In the genomic region with DNA sequence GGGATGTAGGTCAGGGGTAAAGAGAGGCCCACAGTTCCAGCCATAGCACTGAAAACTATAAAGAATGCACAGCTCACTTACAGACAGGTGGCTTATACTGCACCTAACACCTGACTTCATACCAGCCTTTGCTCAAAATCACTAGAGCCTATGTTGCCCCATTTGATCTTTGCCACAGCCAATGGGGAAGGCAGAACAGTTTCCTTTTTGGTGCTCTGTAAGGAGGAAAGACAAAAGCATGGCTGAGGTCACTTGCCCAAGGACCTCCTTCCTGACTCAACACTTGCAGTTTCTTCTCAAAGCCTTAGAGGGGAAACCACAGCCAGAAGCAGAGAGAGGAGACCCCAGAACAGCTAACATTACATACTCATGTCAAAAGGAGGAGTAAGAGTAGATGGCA, we compare ENCODE assay signal across 27 mouse cellular contexts. TPM values are rescaled to one million over a fixed set of nuclear protein-coding genes. Genes with fewer than 3 reads are reported as not detected.
A peak's percentile ranks its signal among the peaks of the same experiment; 100 is the strongest.
DNase-seq lines count a peak whose midpoint lies in the region; ATAC-seq lines count a peak whose summit lies in the region.
"Had no signal": no experiment of that assay in that cellular context is flagged by ENCODE, and none has a peak within 500 bp of the region (broad histone marks: within the 10 kb centered on the region; RNA-seq: fewer than 3 reads in every experiment).

No protein-coding gene starts in this region.

- no peak overlapping the region for H3K9ac ChIP-seq in intestine, embryonic 15.5 days
- H3K9ac ChIP-seq: embryonic facial prominence, embryonic 12.5 days; forebrain, embryonic 13.5 days; forebrain, postnatal 0 days; heart, embryonic 12.5 days; hindbrain, embryonic 14.5 days had no signal

- no peak overlapping the region for H3K27ac ChIP-seq in intestine, embryonic 15.5 days
- H3K27ac ChIP-seq: embryonic facial prominence, embryonic 12.5 days; forebrain, embryonic 13.5 days; gastrocnemius, adult 2 months; heart, adult 2 months; hindbrain, embryonic 10.5 days; hindbrain, embryonic 14.5 days had no signal

- no peaks in the 10 kb centered on the region for H3K27me3 ChIP-seq in intestine, embryonic 15.5 days (replicated peaks)
- H3K27me3 ChIP-seq: CH12.LX; embryonic facial prominence, embryonic 12.5 days; forebrain, embryonic 13.5 days; heart, embryonic 12.5 days; Patski had no signal

- no peaks in the 10 kb centered on the region for H3K36me3 ChIP-seq in intestine, embryonic 15.5 days

- no peak overlapping the region for H3K4me3 ChIP-seq in intestine, embryonic 15.5 days (replicated peaks)
- H3K4me3 ChIP-seq: embryonic facial prominence, embryonic 12.5 days; forebrain, embryonic 13.5 days; gastrocnemius, adult 2 months; heart, adult 2 months; heart, embryonic 12.5 days; hindbrain, embryonic 10.5 days had no signal

- peak; percentile 10 for DNase-seq in CD4-positive helper T cell, adult 2 months (ENCODE audit: low read depth, low spot score)
- peak; percentile 82 for DNase-seq in thymus, postnatal 0 days (ENCODE audit: low spot score)
- DNase-seq in thymus, postnatal 36 days, result peak; percentile 55 to 67
- no peak for DNase-seq in kidney, adult 9 months
- DNase-seq in right cerebral cortex, postnatal 14 days, result no peak
- DNase-seq: adrenal gland, adult 2 months; adrenal gland, postnatal 25 days; cerebellum, adult 18-20 months; cerebellum, postnatal 14 days; embryo, embryonic 11 days; forebrain, postnatal 0 days; gastrocnemius, adult 2 months; gastrocnemius, postnatal 36 days; heart, adult 2 months had no signal

- ATAC-seq in megakaryocyte progenitor cell, adult 5-6 weeks (replicated peaks; ENCODE audit: poor library complexity), result 0 out of 2 replicates have a peak, but pooled peaks have one; percentile 27
- no peak for ATAC-seq in intestine, embryonic 15.5 days
- ATAC-seq: forebrain, embryonic 13.5 days; forebrain, postnatal 0 days; Patski had no signal

- H3K4me2 ChIP-seq in intestine, embryonic 15.5 days (replicated peaks), result no peak overlapping the region
- H3K4me2 ChIP-seq: embryonic facial prominence, embryonic 12.5 days; forebrain, embryonic 13.5 days; heart, embryonic 12.5 days; hindbrain, embryonic 14.5 days had no signal

- no peaks in the 10 kb centered on the region for H3K4me1 ChIP-seq in intestine, embryonic 15.5 days (replicated peaks)
- H3K4me1 ChIP-seq: embryonic facial prominence, embryonic 12.5 days; forebrain, embryonic 13.5 days; heart, embryonic 12.5 days; hindbrain, embryonic 10.5 days had no signal

- H3K9me3 ChIP-seq in intestine, embryonic 15.5 days, result no peaks in the 10 kb centered on the region
- H3K9me3 ChIP-seq: embryonic facial prominence, embryonic 12.5 days; forebrain, embryonic 13.5 days; heart, embryonic 12.5 days; hindbrain, embryonic 10.5 days had no signal

RNA-seq across cellular contexts. Expression of a gene that starts 19.3 kb away (rescaled TPM):
- 11.0 and 14.9 TPM in 2 replicates for total RNA-seq in megakaryocyte progenitor cell, adult 5-6 weeks (2015)
- 11.6 and 13.8 TPM in 2 replicates for total RNA-seq in megakaryocyte progenitor cell, adult 5-6 weeks (2017)
- 50.7 and 55.3 TPM in 2 replicates for polyA plus RNA-seq in thymus, postnatal 0 days (2015; fragmentation: Nextera tagmentation; extraction: Ambion mirVana)
- polyA plus RNA-seq in intestine, embryonic 15.5 days (2015; fragmentation: Nextera tagmentation; extraction: Ambion mirVana), result 55.1 and 56.9 TPM in 2 replicates

RNA-seq across cellular contexts. Expression of a gene that starts 51.2 kb away (rescaled TPM):
- not detected in 2 replicates for total RNA-seq in megakaryocyte progenitor cell, adult 5-6 weeks (2015)
- total RNA-seq in megakaryocyte progenitor cell, adult 5-6 weeks (2017), result not detected in 2 replicates
- polyA plus RNA-seq in thymus, postnatal 0 days (2015; fragmentation: Nextera tagmentation; extraction: Ambion mirVana), result 3.6 and 3.8 TPM in 2 replicates
- not detected in 2 replicates for polyA plus RNA-seq in intestine, embryonic 15.5 days (2015; fragmentation: Nextera tagmentation; extraction: Ambion mirVana)
- total RNA-seq: adrenal gland, adult 2 months; adrenal gland, postnatal 25 days; common myeloid progenitor, adult 5-6 weeks; forebrain, postnatal 0 days; gastrocnemius, adult 2 months; gastrocnemius, postnatal 36 days; heart, adult 2 months; heart, postnatal 25 days had no signal
- polyA plus RNA-seq: adrenal gland, adult 2 months; C2C12; embryonic facial prominence, embryonic 12.5 days; forebrain, embryonic 13.5 days; forebrain, postnatal 0 days; heart, adult 2 months; heart, embryonic 16.5 days; hindbrain, embryonic 10.5 days; Patski had no signal

Comparison
In these comparisons a context has a peak if more than half of its experiments do, and no peak if none do; other contexts are left out.
1. DNase-seq: peak in CD4-positive helper T cell, adult 2 months (single experiment), thymus, postnatal 0 days (single experiment) and thymus, postnatal 36 days (2 of 2); none in kidney, adult 9 months (single experiment) and right cerebral cortex, postnatal 14 days (single experiment).